Mouse (Mus musculus) megakaryocyte progenitor cell, adult 5-6 weeks (primary cell): Measurements from ENCODE around the gene Lamb3. TPM values are rescaled to one million over a fixed set of nuclear protein-coding genes. Genes with fewer than 3 reads are reported as not detected.

ENCODE experiments used
- ATAC-seq: replicated peaks from 2 replicates; pipeline ENCODE4 v1.8.0; 2016; ENCODE audit warnings: mild to moderate bottlenecking, moderate TSS enrichment, inconsistent platforms; ENCODE audit not compliant: poor library complexity
- total RNA-seq, 2 experiments: library from RNA; stranded (forward) in 1 of 2; stranded (reverse) in 1 of 2; fragments of 157-497, 149-512 nt in 1 of 2; fragments of 200-1000 nt in 1 of 2; gene quantifications; 2 replicates each; pipeline versions ENCODE4 v1.2.3 to v1.2.4; 2015 to 2017

The Lamb3 gene
- total RNA-seq, 2 experiments from 2014 or later: 1.9 to 8.8 TPM

DNA sequence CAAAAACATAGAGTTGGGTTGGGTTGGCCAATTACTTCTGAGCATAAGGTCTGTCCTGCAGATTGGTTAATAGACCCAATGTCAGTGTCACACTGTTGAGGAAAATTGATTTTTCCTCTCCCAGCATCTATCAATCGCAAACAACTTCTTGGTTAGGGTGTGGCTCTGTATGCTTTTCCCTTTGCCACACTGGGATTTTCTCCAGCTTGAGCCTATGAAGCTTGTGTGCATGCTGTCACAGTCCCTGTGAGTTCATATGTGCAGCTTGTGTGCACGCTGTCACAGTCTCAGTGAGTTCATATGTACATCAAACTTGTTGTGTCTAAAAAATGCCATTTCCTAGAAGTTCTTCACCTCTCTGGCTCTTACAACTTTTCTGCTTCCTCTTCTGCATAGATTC lies 99.3 kb downstream of the Lamb3 start:
- ATAC-seq: no peak

DNA sequence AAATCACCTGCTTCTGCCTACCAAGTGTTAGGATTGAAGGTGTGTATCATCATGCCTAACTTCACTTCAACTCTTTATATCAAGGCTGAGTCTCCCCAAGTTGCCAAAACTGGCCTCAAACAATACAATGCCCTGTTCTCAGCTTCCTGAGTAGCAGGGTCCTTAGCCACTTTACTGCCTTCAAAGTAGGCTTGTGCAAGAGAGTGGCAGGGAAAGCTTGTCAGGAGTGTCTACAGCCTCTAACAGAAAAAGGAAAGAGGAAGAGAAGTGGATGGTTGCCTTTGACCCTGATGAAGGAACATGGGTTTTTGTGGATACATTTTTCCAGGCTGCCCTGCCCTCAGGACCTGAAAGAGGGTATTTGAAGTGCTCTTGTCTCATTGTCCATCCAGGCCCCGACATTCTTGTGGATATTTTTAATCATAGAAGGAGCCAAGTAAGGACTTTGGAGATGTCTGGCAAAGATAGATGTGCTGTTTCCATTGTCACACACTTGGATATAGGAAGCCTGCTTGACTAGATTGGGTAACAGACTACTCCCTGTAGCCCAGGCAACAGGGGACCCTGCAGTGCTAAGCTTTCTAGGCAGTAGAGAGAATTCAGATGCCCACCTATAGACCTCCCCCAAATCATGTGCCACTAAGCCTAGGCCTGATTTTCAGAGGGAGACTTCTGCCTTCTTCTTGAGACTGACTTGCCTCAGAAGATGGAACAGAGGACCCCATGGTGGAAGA lies 102.5 kb downstream of the Lamb3 start:
- ATAC-seq: peak; percentile 82

DNA sequence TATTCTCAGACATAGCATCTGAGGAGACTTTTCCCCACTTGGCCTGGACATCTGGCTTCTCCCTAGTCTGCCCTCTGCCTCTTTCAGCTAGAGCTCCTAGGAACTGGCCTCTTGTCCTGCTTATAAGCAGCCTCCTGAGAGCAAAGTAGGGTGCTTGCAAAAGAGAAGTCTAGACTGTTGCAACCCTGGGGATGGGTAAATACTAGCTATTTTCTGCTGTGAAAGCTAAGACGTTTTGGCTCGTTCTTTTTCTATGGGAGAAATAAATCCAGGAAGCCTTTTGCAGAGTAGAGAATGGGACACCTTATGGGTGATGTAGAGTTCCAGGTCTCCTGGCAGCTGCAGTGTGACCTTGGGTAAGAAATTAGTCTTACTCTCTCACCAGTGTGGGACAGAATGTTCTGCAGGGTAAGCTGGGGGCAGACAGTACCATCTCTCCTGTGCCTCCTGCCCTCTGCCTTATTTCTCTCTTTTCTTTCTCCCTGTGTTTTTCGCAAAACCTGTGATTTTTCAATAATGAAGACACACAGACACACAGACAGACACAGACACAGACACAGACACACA lies 103.1 kb downstream of the Lamb3 start:
- ATAC-seq: peak; percentile 44; the same call in 1 of the 2 replicates

DNA sequence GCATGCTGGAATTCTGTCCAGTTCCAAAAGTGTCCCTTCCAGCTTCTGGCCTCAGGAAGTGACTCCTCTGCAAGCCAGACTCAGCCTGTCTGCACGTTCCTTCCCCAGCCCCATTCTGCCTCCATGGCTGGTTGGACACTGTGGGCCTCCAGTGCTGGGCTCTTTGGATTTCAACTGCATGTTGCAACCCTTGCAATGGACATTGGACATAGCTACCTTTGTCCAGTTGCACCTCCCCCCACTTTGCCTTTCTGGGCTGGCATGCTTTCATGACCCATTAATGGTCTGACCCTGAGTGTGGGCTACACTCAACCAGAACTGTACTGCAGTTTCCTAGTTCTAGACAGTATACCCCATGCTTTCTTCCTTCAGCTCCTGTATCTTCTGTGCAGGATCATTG lies 104.1 kb downstream of the Lamb3 start:
- no peak for ATAC-seq

DNA sequence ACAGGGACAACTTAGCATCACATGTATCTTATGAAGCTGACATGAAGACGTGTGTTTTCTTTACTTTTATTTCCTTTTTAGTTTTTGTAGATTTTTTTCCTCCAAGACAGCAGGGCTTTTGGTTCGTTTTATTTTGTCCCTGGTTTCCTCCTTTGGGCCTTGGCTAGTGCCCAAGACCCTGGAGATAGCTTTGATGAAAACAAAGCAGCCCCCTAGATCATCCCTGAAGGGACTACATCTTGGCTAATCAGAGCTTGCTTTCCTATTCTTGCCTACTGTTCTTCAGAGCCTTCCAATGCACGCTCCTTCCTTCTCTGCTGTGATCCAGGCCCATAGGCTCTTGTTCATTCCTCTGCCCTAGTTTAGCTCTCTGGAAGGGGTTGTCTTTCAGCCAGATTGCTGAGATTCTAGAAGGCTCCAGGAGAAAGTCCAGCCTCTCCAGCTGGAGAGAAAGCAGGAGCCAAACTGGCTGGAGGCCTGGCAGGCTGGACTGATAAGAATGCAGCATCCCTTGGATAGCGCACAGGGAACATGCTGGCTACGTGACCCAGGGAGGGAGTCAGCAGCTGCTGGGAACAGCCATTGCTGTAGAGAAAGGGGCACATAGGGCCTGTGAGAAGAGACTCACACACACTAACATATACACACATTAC lies 108.3 kb downstream of the Lamb3 start:
- no peak for ATAC-seq

DNA sequence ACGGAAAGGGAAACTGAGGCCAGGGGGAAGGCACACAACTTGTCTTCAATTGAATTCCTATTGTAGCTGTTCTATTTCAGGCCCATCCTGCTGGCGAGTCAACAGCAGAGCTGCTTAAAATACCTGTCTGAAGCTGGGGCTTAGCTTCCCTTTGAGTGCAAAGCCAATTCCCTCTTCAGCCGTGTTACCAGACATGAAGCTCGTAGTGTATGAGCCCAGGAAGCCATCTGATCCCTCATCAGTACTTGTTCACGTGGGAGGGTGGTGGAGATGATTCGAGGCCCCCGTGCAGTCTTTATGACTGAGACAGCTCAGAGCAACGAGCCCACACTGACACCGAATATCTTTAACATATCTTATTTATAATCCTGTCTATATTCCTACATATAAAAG lies 108.9 kb downstream of the Lamb3 start:
- ATAC-seq: no peak

DNA sequence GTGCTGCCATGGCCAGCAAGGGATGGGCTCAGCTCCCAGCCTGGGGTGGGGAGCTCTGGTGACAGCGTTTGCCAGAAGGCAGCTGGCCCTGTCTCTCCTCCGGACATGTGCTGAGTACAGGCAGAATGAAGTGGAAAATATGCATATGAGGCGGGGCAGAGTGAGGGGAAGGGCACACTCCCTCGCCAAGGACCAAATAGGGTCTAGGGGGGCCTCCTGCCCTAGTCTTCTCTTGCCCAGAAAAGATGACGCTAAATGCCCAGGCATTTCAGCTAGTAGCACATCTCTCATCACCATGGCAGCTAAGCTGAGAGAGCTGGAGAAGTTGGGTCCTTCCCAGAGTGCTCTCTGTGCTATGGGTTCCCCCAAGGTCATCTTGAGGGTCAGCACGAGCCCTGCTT lies 109.7 kb downstream of the Lamb3 start:
- no peak for ATAC-seq

DNA sequence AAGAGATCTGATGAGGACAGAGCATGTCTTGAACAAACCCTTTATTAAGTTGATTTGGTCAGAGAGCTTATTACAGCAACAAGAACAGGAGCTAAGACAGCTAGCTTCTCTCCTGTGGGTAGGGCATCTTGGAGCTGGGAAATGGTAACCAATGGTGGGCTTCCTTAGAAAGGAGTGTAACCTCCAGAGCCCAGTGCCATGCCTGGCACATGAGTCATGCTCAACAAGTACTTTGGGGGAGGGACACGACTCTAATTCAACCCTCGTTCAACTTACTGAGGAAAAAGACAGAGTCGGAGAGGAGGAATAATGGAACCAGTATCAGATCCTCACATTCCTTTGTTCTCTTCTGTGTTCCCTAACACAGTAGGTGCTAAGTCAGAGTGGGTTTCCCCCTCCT lies 112.2 kb downstream of the Lamb3 start:
- ATAC-seq: no peak

DNA sequence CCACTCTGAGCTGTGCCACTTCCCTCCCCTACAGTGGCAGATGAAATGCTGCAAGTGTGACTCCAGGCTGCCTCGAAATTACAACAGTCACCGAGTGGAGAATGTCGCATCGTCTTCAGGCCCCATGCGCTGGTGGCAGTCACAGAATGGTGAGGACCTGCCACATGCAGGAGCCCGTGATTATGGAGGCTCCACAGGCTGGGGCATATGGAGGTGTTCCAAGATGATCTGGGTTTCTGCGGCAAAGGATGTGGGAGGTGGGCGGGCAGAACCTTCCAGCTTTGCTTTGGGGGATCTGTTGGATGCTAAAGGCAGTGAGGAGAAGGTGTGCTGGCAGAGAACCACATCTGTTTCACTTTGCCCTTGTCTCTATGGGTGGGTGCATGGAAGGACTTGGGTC lies 112.9 kb downstream of the Lamb3 start:
- ATAC-seq: no peak

DNA sequence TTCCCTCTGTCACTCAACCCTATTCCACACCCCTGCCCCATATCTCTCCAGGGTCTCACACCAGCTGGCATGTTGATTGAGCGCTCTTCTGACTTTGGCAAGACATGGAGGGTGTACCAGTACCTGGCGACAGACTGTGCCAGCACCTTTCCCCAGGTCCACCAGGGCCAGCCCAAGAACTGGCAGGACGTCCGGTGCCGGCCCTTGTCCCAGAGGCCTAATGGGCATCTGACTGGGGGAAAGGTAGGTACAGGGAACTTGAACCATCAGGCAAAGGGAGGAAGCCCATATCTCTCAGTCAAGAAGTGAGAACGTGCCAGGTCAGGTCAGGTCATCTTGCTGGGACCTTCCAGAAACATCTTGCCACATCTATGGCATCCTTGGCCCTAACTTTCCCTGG lies 116.2 kb downstream of the Lamb3 start:
- no peak for ATAC-seq

DNA sequence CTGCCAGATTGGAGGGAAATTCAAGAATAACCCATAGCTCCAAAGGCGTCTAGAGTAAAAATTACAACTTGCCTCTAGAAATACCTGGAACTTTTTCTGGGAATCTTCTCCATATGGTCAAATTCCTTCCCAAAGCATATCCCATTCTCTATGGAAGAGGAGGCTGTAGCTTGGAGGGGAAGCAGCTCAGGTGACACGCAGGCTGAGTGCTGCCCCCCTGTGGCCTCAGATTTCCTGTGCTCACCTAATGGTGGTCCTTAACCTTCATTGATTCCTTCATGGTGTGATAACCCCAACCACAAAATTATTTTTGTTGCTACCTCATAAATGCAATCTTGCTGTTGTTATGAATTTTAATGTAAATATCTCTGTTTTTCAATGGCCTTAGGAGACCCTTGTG lies 116.7 kb downstream of the Lamb3 start:
- ATAC-seq: peak; percentile 67

DNA sequence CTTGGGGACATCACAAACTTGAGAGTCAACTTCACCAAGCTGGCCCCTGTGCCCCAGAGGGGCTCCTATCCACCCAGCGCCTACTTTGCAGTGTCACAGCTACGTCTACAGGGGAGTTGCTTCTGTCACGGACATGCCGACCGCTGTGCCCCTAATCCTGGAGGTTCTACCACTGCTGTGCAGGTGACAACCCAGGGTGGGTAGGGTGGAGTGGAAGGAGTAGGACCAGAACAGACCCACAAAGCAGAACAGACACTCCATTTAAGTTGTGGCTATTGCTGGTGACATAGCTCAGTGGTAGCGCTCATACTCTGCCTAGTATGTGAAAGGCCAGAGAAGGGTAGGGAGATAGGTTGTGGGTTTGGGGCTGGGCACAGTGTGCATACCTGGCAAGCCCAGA lies 118.4 kb downstream of the Lamb3 start:
- ATAC-seq: no peak

DNA sequence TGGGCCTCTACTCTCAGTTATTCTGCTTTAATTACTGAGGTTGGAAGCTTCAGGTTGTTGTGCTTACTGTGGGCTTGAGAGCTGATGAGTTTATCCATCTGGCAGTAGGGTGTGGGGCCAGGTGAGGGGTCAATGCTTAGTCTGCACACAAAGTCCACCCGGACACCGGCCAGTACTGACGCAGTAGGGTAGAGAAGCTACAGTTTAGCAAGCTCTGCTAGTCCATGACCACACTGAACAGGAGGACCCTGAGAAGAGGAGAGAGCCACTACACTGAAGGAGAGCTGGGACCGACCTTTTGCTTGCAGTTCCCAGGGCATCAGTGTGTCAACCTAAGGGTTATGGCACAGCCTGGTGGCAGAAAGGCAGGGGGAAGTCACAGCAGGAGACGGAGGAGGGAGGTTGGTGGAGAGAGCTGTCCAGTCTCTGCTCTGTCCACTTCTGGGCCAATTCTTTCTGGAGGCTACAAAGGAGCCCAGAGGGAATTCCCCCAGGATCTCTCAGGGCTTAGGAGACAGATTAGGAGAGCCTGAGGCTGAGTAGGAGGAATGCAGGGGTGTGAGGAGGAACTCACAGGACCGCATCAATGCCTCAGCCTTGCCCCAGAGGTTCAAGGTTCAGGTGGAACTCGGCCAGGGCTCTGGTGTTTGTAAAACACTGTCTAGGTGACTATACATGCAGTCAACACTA lies 119.1 kb downstream of the Lamb3 start:
- ATAC-seq: 0 out of 2 replicates have a peak, but pooled peaks have one; percentile 18

DNA sequence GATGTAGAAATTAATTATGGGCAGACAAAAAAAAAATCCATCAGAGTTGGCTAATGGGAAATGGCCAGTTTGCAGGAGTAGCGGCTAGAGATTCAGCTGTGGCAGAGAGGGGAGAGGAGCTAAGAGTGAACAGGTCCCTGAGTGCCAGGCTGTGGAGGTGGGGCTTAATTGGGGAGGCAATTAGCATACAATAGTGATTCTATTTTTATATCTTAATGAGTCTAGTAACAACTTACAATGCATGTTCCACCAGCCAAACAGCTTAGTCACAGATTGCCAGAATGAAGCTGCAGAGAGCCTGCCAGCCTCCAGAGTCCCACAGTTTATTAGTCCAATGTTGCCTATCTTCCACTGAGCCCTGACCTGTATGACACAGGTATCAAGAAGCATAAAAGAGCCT lies 119.7 kb downstream of the Lamb3 start:
- no peak for ATAC-seq

DNA sequence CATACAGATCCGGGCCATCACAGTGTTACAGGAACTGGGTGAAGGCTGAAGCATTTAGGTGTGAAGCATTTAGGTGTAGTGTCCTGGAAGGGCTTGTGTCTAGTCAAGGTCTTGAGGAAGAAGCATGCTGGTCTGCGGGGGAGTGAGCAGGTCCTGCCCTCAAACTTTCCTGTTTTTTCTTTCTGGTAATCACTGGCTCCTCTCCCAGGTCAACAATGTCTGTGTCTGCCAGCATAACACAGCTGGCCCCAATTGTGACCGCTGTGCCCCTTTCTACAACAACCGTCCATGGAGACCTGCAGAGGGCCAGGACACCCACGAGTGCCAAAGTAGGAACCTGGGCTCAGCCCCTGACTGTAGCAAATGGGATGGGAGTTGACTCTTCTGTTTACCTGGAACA lies 120.2 kb downstream of the Lamb3 start:
- ATAC-seq: no peak

DNA sequence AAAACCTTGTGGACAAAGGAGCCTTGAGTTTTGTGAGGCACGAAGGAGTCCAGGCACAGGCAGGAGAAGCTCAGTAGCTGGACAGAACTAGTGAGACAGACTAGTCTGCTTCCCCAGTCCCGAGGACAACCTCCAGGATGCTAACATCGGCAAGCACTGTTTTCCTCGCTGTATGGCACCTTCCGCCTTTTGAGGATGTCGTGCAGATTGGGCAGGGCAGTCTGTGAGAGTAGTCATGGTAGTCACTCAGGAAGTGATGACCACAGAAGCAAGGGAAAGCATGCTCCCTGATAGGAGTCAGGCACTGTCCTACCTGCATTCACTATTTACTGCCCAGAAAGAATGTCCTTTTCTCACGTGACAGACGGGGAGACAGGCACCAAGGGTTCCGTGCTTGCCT lies 122.1 kb downstream of the Lamb3 start:
- peak; percentile 59 for ATAC-seq

DNA sequence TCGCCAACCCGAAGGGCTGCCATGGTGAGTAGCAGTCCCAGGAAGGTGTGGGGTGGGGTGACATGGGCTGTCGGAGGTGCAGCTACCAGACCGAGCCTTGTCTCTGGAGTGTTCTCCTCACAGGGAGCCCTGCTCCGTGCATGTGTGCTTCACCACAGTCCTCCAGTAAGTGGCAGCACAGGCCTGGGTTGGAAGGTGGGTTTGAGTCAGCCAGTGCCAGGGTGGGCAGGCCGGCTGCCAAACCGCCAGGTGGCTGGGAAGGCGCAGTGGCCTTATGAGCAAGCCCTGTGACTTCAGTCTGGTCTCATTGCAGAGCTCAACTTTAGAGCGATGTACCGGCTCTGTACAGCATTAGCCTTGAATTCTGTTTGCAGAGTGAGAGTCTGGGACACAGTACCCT lies 122.7 kb downstream of the Lamb3 start:
- ATAC-seq: peak; percentile 78

DNA sequence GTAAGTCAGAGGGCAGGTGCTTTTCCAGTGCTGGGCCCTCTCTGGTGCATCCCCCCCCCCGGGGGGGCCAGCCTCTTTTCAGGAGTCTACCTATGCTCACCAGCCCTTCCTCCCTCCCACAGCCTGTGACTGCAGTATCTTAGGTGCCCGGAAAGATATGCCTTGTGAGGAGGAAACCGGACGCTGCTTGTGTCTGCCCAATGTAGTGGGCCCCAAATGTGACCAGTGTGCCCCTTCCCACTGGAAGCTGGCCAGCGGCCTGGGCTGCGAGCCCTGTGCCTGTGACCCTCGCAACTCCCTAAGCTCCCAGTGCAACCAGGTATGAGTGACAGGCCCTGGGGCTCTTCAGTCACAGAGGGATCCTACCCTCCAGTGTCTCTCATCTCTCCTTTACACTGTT lies 123.1 kb downstream of the Lamb3 start:
- ATAC-seq: no peak

DNA sequence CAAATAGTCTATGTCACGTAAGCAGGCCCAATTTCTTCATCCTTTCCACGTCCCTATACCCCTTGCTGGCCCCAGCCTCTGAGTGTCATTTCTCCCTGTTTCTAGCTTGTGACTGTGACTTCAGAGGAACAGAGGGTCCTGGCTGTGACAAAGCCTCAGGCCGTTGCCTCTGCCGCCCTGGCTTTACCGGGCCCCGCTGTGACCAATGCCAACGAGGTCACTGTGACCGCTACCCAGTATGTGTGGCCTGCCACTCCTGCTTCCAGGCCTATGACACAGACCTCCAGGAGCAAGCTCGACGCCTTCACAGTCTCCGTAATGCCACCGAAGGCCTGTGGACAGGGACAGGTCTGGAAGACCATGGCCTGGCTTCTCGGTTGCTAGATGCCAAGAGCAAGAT lies 124.5 kb downstream of the Lamb3 start:
- ATAC-seq: no peak

DNA sequence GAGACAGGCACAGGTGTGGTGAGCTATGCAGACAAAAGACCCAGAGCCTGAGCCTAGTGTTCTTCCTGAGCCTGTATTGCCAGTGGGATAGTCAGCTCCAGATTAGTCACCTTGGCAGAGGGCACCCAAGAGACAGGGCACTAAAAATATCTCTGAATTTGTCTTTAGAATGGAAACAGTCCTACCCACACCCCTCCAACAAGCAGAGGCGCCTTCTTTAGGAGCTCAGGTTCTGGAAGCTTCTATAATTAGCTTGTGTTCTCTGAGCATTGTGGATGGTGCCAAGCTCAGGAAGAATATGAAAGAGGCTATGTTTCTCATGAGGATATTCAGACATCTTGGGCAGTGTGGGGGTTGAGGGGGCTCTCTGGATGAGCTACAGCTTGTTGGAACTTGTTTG lies 125.2 kb downstream of the Lamb3 start:
- ATAC-seq: no peak

DNA sequence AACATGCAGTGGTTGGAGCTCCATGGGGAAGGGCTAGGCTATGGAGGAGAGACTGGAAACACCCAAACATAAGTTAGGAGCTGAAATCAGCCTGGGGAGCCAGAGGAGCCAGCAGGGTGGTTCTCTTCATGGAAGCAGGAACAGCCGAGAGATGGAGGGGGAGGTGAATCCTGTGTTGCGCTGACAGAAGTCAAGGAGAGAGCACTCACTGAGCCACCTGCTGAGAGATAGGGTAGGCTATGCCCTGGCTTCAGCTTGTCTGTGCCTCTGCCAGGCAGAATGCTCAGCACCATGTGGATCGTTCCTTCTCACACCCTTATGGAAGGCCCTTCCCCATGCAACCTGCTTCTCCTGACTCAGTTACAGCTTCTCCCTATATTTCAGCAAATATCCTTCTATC lies 126.3 kb downstream of the Lamb3 start:
- no peak for ATAC-seq

DNA sequence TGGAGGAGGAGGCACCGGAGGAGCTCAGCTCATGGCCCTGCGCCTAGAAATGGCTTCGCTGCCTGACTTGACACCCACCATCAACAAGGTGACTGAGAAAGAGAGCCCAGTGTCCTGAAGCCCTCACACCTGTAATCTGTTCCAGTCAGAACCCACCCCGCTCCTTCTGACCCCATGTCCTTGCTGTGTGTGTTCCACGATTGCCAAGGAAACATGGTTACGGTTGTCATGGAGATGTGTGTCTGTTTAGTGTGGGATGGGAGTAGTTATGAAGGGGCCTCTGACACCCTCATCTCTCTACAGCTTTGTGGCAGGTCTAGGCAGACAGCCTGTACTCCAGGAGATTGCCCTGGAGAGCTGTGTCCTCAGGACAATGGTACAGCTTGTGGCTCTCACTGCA lies 127.0 kb downstream of the Lamb3 start:
- ATAC-seq: no peak
